Mouse (Mus musculus): ENCODE measurements around the gene Gnb1l. TPM values are rescaled to one million over a fixed set of nuclear protein-coding genes. Genes with fewer than 3 reads are reported as not detected.

Gnb1l gene
- total RNA-seq, 1 experiment, result 10.9 TPM

DNA sequence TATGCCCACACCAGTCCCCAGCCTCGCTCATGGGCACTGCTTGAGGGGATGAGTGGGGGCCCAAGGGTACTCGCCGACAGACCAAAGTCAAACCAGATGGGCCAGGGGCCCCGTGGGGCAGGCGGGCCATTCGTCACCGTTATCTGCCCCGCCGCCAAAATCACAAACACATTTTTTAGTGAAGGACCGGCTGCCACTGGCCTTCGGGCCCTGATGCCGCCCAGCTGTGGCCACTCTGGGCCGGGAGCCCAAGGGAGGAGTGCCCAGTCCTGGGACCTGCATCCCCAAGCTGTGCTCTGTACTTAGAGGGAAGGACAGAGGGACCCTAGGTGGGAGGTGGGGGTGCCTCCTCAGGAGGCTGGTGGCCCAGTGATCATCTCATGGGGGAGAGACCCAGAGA, 113.2 kb downstream of the Gnb1l start:
- in situ Hi-C loops (cut with MboI; ENCODE audit: low sequenced_read_pairs in 2 of 2, unreplicated experiment in 2 of 2), result loop anchor here in 1 of 2 experiments (5.0 to 25.0 kb wide), 2 partner anchors 169 to 799 kb away; no protein-coding TSS in a partner anchor
- peaks cover 0 to 3% of the 10 kb centered on the region in 2 experiments; a peak in 1 of 4 replicates for H3K4me1 ChIP-seq (ENCODE audit: control insufficient read depth in 2 of 2, insufficient read depth in 2 of 2, low read length in 2 of 2, poor library complexity in 1 of 2)
- no peaks in the 10 kb centered on the region for H3K36me3 ChIP-seq (ENCODE audit: control insufficient read depth, insufficient read depth, low read length, poor library complexity, severe bottlenecking)

DNA sequence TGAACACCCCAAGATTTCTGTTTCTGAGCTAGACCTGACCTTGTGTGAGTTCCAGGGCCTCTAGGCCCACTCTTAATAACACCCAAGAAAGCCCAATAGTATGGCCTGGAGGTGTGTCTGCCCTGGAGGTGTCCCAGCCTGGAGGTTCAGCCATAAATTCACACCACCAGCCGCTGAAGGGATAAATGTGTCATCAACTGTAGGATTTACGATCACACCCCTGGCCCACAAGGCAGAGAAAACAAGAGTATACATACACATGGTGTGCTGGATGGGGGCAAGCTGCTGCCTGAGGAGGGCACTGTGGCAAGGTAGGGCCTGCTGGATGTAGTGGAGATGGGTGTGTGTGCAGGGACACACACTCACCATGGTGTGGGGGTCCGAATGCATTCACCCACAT, 114.8 kb downstream of the Gnb1l start:
- in situ Hi-C loops (cut with MboI; ENCODE audit: low sequenced_read_pairs in 2 of 2, unreplicated experiment in 2 of 2), result loop anchor here in 1 of 2 experiments (5.0 to 25.0 kb wide), 2 partner anchors 171 to 801 kb away; no protein-coding TSS in a partner anchor
- Histone ChIP-seq H3K4me1 (ENCODE audit: control insufficient read depth in 2 of 2, insufficient read depth in 2 of 2, low read length in 2 of 2, poor library complexity in 1 of 2) (no peaks in the 10 kb centered on the region), H3K27ac (ENCODE audit: insufficient read depth, low read depth, low read length, poor library complexity, severe bottlenecking) (no peak overlapping the region)

More for the DNA sequence above, 113.2 kb downstream of the Gnb1l start:
- no peak for DNase-seq (ENCODE audit: low read depth, low spot score)
- TF ChIP-seq CHD2 (IDR thresholded peaks at IDR 0.05; ENCODE audit: low read depth, low read length) (no peak), HCFC1 (IDR thresholded peaks at IDR 0.05; ENCODE audit: borderline replicate concordance, insufficient read depth, low read length) (no peak), ZNF384 (IDR thresholded peaks at IDR 0.05; ENCODE audit: low read depth, low read length) (no peak)
- no peaks in the 10 kb centered on the region for H3K9me3 ChIP-seq (ENCODE audit: control insufficient read depth, insufficient read depth, low read depth, low read length)
- H3K4me3 ChIP-seq (ENCODE audit: insufficient read depth in 1 of 2, low read depth in 1 of 2, low read length in 2 of 2, poor library complexity in 1 of 2, severe bottlenecking in 1 of 2), result no peak overlapping the region
- no peak overlapping the region for H3K9ac ChIP-seq (ENCODE audit: insufficient read depth, low read depth, low read length, poor library complexity, severe bottlenecking)
- H3K27ac ChIP-seq (ENCODE audit: insufficient read depth, low read depth, low read length, poor library complexity, severe bottlenecking), result no peak overlapping the region

More for the DNA sequence above, 114.8 kb downstream of the Gnb1l start:
- Histone ChIP-seq H3K36me3 (ENCODE audit: control insufficient read depth, insufficient read depth, low read length, poor library complexity, severe bottlenecking) (no peaks in the 10 kb centered on the region), H3K9ac (ENCODE audit: insufficient read depth, low read depth, low read length, poor library complexity, severe bottlenecking) (no peak overlapping the region), H3K9me3 (ENCODE audit: control insufficient read depth, insufficient read depth, low read depth, low read length) (no peaks in the 10 kb centered on the region), H3K4me3 (ENCODE audit: insufficient read depth in 1 of 2, low read depth in 1 of 2, low read length in 2 of 2, poor library complexity in 1 of 2, severe bottlenecking in 1 of 2) (no peak overlapping the region)
- no peak for TF ChIP-seq CHD2 (IDR thresholded peaks at IDR 0.05; ENCODE audit: low read depth, low read length)
- TF ChIP-seq MAFK (IDR thresholded peaks at IDR 0.05; ENCODE audit: insufficient read depth, low read depth, low read length), result no peak
- TF ChIP-seq HCFC1 (IDR thresholded peaks at IDR 0.05; ENCODE audit: borderline replicate concordance, insufficient read depth, low read length), result no peak
- TF ChIP-seq ZC3H11A (IDR thresholded peaks at IDR 0.05; ENCODE audit: borderline replicate concordance, low read depth, low read length), result no peak
- no peak for TF ChIP-seq ZNF384 (IDR thresholded peaks at IDR 0.05; ENCODE audit: low read depth, low read length)
- no peak for DNase-seq (ENCODE audit: low read depth, low spot score)

Other genes with a start within 250 kb of the Gnb1l start
- 302 and 410 TPM in 2 replicates for gene Ranbp1, start 250.0 kb upstream of the Gnb1l start, total RNA-seq (2012; rRNA removed)
- gene Gm49776, start 240.4 kb upstream of the Gnb1l start, total RNA-seq (2012; rRNA removed), result 0.63 and 1.7 TPM in 2 replicates
- gene Dgcr8, start 209.5 kb upstream of the Gnb1l start, total RNA-seq (2012; rRNA removed), result 65.7 and 84.1 TPM in 2 replicates
- 10.0 and 10.4 TPM in 2 replicates for gene Tango2, start 150.6 kb upstream of the Gnb1l start, total RNA-seq (2012; rRNA removed)
- gene Arvcf, start 150.5 kb upstream of the Gnb1l start, total RNA-seq (2012; rRNA removed), result 48.0 and 60.1 TPM in 2 replicates
- gene Txnrd2, start 72.3 kb upstream of the Gnb1l start, total RNA-seq (2012; rRNA removed), result 7.9 and 8.4 TPM in 2 replicates
- gene Comt, start 71.9 kb upstream of the Gnb1l start, total RNA-seq (2012; rRNA removed), result 40.1 and 41.0 TPM in 2 replicates
- gene Rtl10, start 188 bp downstream of the Gnb1l start, total RNA-seq (2012; rRNA removed), result 6.7 and 8.5 TPM in 2 replicates
- 0.11 and 0.27 TPM in 2 replicates for gene Tbx1, start 92.0 kb downstream of the Gnb1l start, total RNA-seq (2012; rRNA removed)
- 0.11 TPM in 1 of 2 replicates, not detected in the other for gene Gp1bb, start 123.7 kb downstream of the Gnb1l start, total RNA-seq (2012; rRNA removed)
- gene Gm49601, start 127.7 kb downstream of the Gnb1l start, total RNA-seq (2012; rRNA removed), result 0.85 and 1.7 TPM in 2 replicates
- gene Sept5, start 131.2 kb downstream of the Gnb1l start, total RNA-seq (2012; rRNA removed), result 0.74 and 3.0 TPM in 2 replicates